Mouse (Mus musculus) bone marrow, adult 2 months (tissue): ENCODE results near the gene Patl2. TPM values are rescaled to one million over a fixed set of nuclear protein-coding genes. Genes with fewer than 3 reads are reported as not detected.
"Not testable (repeated sequence)": the region's sequence is repeated elsewhere in the genome, so short reads cannot be mapped to it uniquely, and the experiment has no call there.

Experiments used
- H3K27ac ChIP-seq: fragments of 200-500 bp; 2 replicates; pipeline ENCODE4 v1.5.1; 2012; ENCODE audit warnings: low read depth, mild to moderate bottlenecking, control low read depth, inconsistent platforms, low read length; ENCODE audit not compliant: control insufficient read depth, poor library complexity, insufficient read depth
- H3K4me1 ChIP-seq: fragments of 200-500 bp; 2 replicates; pipeline ENCODE4 v1.6.1; 2011; ENCODE audit warnings: low read length; ENCODE audit not compliant: control insufficient read depth, insufficient read depth
- H3K4me3 ChIP-seq: fragments of 200-500 bp; replicated peaks from 2 replicates; pipeline ENCODE3; 2011; ENCODE audit warnings: mild to moderate bottlenecking, low read depth, low read length, control low read depth; ENCODE audit not compliant: control insufficient read depth
- CTCF ChIP-seq: fragments of 200-500 bp; IDR thresholded peaks from 2 replicates; pipeline ENCODE4 v1.5.1; 2011; ENCODE audit warnings: low read length, control low read depth; ENCODE audit not compliant: control insufficient read depth, insufficient read depth
- POLR2A ChIP-seq: fragments of 200-500 bp; IDR thresholded peaks from 2 replicates; pipeline ENCODE4 v1.6.1; 2011; ENCODE audit warnings: low read depth, mild to moderate bottlenecking, control low read depth, low read length, borderline replicate concordance; ENCODE audit not compliant: control insufficient read depth
- WGBS: fragments of 180-500 bp; shearing (Covaris S2); methylation state at CpG from one replicate; pipeline ENCODE4 v1.1.7; 2018; 5-methylcytosine and 5-hydroxymethylcytosine counted together
- polyA plus RNA-seq: library from polyadenylated mRNA; stranded (reverse); fragments of >200 nt; gene quantifications from 2 replicates; pipeline ENCODE4 v1.2.4, GENCODE M21; 2011; ENCODE audit warnings: low replicate concordance; ENCODE audit not compliant: missing spikeins, insufficient read depth, insufficient read length

Patl2 gene
- polyA plus RNA-seq, 1 experiment: not detected

DNA sequence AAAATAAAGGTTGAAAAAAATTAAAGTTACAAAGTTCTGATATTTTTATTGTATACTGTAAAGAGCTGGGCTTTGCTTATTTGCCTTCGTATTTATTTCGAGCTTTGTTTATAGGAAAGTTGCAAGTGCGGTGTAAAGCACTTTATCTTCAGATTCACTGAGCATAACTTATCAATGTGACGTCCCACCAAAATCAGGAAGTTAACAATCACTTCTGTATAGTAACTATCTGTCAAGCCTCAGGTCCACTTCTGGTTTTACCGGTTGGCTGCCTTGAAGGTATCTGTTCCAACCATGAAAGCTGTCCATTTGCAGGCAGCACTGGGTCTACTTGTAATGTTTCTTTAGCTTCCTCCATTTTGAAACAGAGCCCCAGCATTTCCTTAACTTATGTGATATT lies 36.3 kb upstream of the Patl2 start:
- no peak overlapping the region for H3K27ac ChIP-seq

GRCm38 (mm10) chr2:122221798-122222197 lies 35.8 kb upstream of the Patl2 start:
- TF ChIP-seq CTCF (no peak), POLR2A (no peak)
- H3K4me3 ChIP-seq: no peak overlapping the region
- H3K4me1 ChIP-seq: no peaks in the 10 kb centered on the region
- 76% methylated on average over 5 of the region's 5 CpGs for WGBS
- H3K27ac ChIP-seq: no peak overlapping the region

More for the DNA sequence above, 36.3 kb upstream of the Patl2 start:
- no peak for TF ChIP-seq CTCF
- TF ChIP-seq POLR2A: no peak
- no peak overlapping the region for H3K4me3 ChIP-seq
- WGBS: 51% methylated on average over 5 of the region's 5 CpGs
- H3K4me1 ChIP-seq: no peaks in the 10 kb centered on the region

DNA sequence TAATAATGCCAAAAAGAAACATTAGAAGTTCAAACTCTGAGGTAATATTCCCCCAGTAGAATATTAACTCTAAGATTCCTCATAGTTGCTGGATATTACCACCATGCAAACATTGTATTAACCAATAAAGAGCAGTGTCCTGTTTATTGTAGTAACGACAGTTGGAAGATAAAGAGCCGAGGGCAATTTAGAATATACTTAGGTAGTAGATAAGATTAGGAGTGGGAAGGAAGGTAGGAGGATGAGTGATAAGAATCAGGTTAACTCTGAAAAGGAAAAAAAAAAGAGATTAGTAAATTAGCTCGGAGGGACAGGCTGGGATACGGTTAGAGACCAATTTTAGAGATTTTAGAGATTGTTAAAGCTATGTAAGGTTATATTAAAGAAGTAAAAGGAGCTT lies 35.4 kb upstream of the Patl2 start:
- TF ChIP-seq POLR2A: no peak
- TF ChIP-seq CTCF: no peak
- H3K4me3 ChIP-seq: no peak overlapping the region
- WGBS: 47% methylated on average over 4 of the region's 4 CpGs
- H3K27ac ChIP-seq: no peak overlapping the region
- no peaks in the 10 kb centered on the region for H3K4me1 ChIP-seq

DNA sequence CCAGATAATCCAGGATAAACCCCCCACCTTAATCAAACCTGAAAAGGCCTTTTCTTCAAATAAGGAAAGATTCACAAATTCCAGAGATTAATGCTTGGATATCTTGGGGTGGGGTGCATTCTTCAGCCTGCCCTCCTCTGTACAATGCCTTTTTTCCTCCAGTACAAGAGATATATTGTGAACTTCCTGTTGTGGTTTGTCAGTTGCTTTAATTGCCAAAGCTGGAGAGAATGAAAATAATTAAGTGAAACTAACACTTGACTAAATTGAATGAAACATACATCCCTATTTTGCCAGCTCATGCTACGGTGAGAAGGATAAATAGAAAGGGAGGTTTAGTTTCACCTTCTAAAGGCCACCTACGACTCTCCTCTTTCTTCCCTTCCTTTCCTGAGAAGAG lies 32.2 kb upstream of the Patl2 start:
- Histone ChIP-seq H3K27ac (no peak overlapping the region), H3K4me3 (no peak overlapping the region), H3K4me1 (no peaks in the 10 kb centered on the region)
- TF ChIP-seq CTCF: no peak
- no peak for TF ChIP-seq POLR2A
- WGBS: 6% methylated on average over 2 of the region's 2 CpGs

DNA sequence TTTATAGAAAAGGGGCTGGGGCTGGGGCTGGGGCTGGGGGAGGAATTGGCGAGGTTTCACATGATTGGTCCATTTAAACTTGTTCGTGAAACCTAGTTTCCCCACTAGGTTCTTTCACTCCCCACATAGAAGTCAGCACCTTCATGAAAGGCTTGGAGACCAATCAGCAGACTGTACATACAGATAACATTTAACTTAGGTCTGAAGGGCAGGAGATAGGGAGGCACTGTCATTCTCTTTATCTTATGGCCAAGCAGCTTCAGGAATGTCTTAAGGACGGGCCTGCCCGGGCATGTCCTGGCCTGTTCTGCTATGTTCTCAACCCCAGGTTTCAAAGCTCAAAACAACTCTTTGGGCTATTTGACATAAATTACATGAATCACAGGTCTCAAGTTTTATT lies 31.1 kb upstream of the Patl2 start:
- H3K27ac ChIP-seq, H3K4me1 ChIP-seq, H3K4me3 ChIP-seq: not testable (repeated sequence)
- 70% methylated on average over 4 of the region's 4 CpGs for WGBS

- TF ChIP-seq POLR2A: no peak
- no peak for TF ChIP-seq CTCF
- no peak overlapping the region for H3K27ac ChIP-seq
- WGBS: 87% methylated on average over 3 of the region's 3 CpGs
- H3K4me1 ChIP-seq: no peaks in the 10 kb centered on the region
- H3K4me3 ChIP-seq: no peak overlapping the region
Measured at GRCm38 (mm10) chr2:122210534-122211228, 24.7 kb upstream of the Patl2 start.

- TF ChIP-seq POLR2A (no peak), CTCF (no peak)
- Histone ChIP-seq H3K27ac (no peak overlapping the region), H3K4me1 (no peaks in the 10 kb centered on the region), H3K4me3 (no peak overlapping the region)
- WGBS: 67% methylated on average over 2 of the region's 2 CpGs
Measured at GRCm38 (mm10) chr2:122206440-122207107, 20.6 kb upstream of the Patl2 start.

DNA sequence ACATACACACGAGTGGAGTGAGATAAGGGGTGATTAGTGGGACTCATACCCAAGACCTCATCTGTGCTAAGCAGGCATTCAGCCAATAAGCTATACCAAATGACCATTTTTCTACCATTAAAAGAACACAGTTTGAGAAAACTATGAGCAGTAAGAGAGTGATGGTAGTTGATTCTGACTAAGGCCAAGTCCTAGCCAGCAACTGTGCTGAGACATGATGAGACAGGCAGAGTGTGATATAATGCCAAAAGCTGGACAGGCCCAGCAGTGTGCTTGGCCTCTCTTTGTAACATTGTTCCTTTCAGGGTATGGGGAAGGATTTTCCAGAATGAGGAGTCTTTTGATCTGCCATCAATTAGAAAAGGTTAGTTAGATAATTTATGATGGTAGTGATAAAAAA lies 15.5 kb upstream of the Patl2 start:
- TF ChIP-seq POLR2A (no peak), CTCF (no peak)
- 71% methylated on average over 1 of the region's 1 CpGs for WGBS
- H3K4me3 ChIP-seq: no peak overlapping the region
- H3K27ac ChIP-seq: no peak overlapping the region
- H3K4me1 ChIP-seq: no peaks in the 10 kb centered on the region

GRCm38 (mm10) chr2:122194509-122194929 lies 8.5 kb upstream of the Patl2 start:
- no peak for TF ChIP-seq POLR2A
- TF ChIP-seq CTCF: no peak
- Histone ChIP-seq H3K4me3 (no peak overlapping the region), H3K4me1 (no peaks in the 10 kb centered on the region), H3K27ac (no peak overlapping the region)
- WGBS: 45% methylated on average over 1 of the region's 1 CpGs
